Mouse (Mus musculus) urinary bladder, adult 18-20 months (tissue): ENCODE measurements at regions not wholly inside any gene's neighbourhood (a gene's known extent, or its start where the extent isn't known, plus 50 kb on each side); places are given as distances from the start of the nearest gene placed in this dataset.

Experiments
- DNase-seq, 2 experiments: peaks; one replicate each; pipeline ENCODE4 v3.0.0; 2022; ENCODE audit warnings: low spot score in 2 of 2, mixed read lengths in 2 of 2

GRCm38 (mm10) chr14:106924026-106924425 is 818.0 kb downstream of the Trim52 start:
- DNase-seq: no peak

DNA sequence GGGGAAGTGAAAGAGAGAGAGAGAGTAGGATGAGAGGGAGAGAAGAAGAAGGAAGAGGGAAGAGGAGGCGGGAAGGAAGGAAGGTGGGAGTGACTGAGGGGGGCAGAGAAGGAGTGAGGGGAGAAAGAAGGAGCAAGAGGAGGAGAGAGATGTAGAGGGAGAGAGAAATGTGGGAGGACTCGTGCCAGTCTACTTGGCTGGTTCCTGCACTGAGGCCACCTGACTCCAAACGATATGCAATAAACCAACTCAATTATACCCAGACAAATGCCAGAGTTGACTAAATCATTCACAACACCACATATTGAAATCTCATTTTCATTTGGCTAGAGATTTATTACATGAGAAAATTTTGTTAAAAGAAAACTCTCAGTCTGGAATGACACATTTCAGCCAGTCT is 818.4 kb downstream of the Trim52 start:
- no peak for DNase-seq

GRCm38 (mm10) chr14:106945261-106945660 is 839.3 kb downstream of the Trim52 start:
- DNase-seq: peak in 1 of 2 experiments; percentile 0

DNA sequence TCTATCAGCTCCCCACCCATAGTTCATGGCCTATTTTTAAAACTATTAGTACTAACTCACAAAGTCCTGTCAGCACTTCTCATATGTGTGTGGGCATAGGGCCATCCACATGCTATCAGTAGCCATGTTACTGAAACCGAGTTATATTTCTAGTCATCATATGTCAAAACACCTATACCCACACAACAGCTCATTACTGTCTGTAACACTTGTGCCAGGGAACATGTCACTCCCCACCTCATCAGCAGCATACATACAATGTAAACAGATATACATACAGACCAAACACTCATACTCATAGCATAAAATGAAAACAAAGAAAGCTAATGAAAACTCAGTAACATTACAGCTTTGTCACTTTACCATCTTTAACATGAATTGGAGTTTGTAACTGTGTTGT is 872.0 kb downstream of the Trim52 start:
- no peak for DNase-seq

GRCm38 (mm10) chr14:106980752-106981151 is 874.8 kb downstream of the Trim52 start:
- no peak for DNase-seq

- no peak for DNase-seq
Measured at GRCm38 (mm10) chr14:106997565-106998279, 891.7 kb downstream of the Trim52 start.

DNA sequence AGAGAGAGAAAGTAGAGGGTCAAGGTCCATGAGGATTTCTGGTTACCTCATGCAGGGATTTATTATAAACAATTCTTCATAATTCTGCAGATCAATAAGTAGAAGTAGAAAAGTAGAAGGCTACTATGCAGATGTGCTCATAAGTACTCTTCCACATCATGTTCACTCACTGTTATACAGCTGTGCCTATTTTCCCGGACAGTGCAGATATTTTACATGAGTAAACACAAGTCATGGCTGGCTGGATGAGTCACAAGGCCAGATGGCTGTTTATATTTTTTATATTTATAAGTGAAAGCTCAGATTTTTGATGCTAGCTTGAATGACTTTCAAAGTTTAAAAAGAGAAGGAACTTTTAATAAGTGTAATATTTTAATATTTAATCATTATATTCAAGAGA is 899.0 kb downstream of the Trim52 start:
- no peak for DNase-seq

GRCm38 (mm10) chr14:107009617-107010016 is 903.6 kb downstream of the Trim52 start:
- no peak for DNase-seq

DNA sequence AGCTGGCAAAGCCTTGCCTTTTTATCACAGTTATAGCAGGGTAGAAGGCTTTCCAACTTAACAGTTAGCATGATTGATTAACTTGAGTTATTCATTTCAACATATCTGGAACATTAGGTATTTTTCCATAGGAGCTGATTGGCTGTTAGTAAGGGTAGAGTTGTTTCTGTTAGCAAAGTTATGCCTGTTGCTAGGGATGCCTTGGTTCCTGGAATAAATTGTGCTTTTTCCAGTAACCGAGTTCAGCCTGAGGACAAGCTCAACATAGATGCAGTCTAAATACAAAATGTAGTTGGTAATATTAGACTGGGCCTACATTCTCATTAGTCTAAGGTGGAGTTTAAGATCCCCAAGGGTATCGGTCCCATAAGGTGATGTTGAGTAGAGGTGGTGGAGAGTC is 927.8 kb downstream of the Trim52 start:
- no peak for DNase-seq

- DNase-seq: no peak
Measured at GRCm38 (mm10) chr14:107051946-107052551, 946.1 kb downstream of the Trim52 start.

- DNase-seq: no peak
Measured at GRCm38 (mm10) chr14:107068592-107068991, 962.6 kb downstream of the Trim52 start.

DNA sequence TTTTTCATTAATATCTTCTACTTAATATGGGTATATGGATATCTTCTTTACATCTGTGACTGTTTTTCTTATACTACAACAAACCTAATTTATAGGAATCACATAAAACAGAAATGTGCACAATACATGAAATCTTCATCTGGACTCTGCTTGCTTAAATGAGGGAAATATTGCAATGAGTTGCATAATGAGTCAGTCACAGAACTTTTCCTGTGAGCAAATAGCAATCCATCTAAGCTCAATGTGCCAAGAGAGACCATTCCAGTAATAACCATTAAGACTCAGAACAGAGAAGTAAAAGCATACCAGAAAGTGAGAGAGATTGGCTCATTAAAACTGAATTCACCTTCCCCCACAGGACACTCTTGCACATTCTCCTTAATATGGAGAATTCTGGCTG is 974.4 kb downstream of the Trim52 start:
- no peak for DNase-seq
